Mouse (Mus musculus) cortical plate, adult 2 months (tissue): ENCODE measurements around the gene Tuba3a.

Experiments
- CTCF ChIP-seq: fragments of 200-500 bp; IDR thresholded peaks from 2 replicates; pipeline ENCODE4 v1.5.1; 2011; ENCODE audit warnings: mild to moderate bottlenecking, control low read depth, low read length; ENCODE audit not compliant: insufficient read depth; ENCODE audit errors: extremely low read depth
- POLR2A ChIP-seq: fragments of 200-500 bp; IDR thresholded peaks from 2 replicates; pipeline ENCODE4 v1.6.1; 2011; ENCODE audit warnings: mild to moderate bottlenecking, low read length, control low read depth; ENCODE audit not compliant: insufficient read depth; ENCODE audit errors: extremely low read depth

GRCm38 (mm10) chr6:125272228-125272785 is 13.5 kb downstream of the Tuba3a start:
- TF ChIP-seq CTCF (no peak), POLR2A (no peak)
